Mouse (Mus musculus): ENCODE data around the gene Cdh22. TPM values are rescaled to one million over a fixed set of nuclear protein-coding genes. Genes with fewer than 3 reads are reported as not detected.

Gene Cdh22
- polyA plus RNA-seq, 1 experiment from 2014 or later: 4.8 TPM

DNA sequence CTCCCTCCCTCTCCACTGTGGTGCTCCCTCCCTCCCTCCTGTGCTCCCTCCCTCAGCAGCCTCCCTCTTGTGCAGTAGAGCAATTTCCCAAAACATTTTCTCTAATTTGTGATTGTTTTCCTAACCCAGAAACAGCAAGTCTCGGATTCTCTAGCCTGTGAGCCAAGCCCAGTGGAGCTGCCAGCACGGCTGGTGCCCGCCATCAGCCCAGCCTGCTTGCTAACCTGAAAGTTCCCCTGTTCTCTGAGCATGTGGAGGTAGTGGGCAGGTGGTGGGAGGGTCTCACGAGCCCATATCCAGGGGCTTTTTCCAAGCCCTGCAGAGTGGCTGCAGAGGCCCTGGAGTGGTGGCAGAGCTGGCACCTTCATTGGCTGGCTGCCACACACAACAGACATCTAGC is 10.8 kb downstream of the Cdh22 start:
- Histone ChIP-seq H3K4me1 (ENCODE audit: control insufficient read depth, insufficient read depth, low read length) (peaks cover 12% of the 10 kb centered on the region), H3K4me2 (ENCODE audit: low read length) (no peak overlapping the region)

GRCm38 (mm10) chr2:165221952-165222351 is 12.7 kb downstream of the Cdh22 start:
- Histone ChIP-seq H3K9me3 (replicated peaks; ENCODE audit: control insufficient read depth, low read length) (no peaks in the 10 kb centered on the region), H3K4me2 (ENCODE audit: low read length) (no peak overlapping the region), H3K27me3 (replicated peaks; ENCODE audit: control insufficient read depth, insufficient read depth, low read length) (no peaks in the 10 kb centered on the region), H3K4me3 (ENCODE audit: low read depth, low read length) (no peak overlapping the region), H3K4me1 (ENCODE audit: control insufficient read depth, insufficient read depth, low read length) (peaks cover 9% of the 10 kb centered on the region), H3K27ac (ENCODE audit: low read depth, low read length) (no peak overlapping the region), H3K9ac (ENCODE audit: low read length) (no peak overlapping the region), H3K36me3 (ENCODE audit: control insufficient read depth, insufficient read depth, low read length) (no peaks in the 10 kb centered on the region)
- WGBS: 9% methylated on average over 9 of the region's 9 CpGs
- DNase-seq (ENCODE audit: low spot score): no peak
- no peak for ATAC-seq

More for the DNA sequence above, 10.8 kb downstream of the Cdh22 start:
- Histone ChIP-seq H3K36me3 (ENCODE audit: control insufficient read depth, insufficient read depth, low read length) (no peaks in the 10 kb centered on the region), H3K9me3 (replicated peaks; ENCODE audit: control insufficient read depth, low read length) (no peaks in the 10 kb centered on the region), H3K9ac (ENCODE audit: low read length) (no peak overlapping the region), H3K4me3 (ENCODE audit: low read depth, low read length) (no peak overlapping the region), H3K27me3 (replicated peaks; ENCODE audit: control insufficient read depth, insufficient read depth, low read length) (no peaks in the 10 kb centered on the region), H3K27ac (ENCODE audit: low read depth, low read length) (no peak overlapping the region)
- ATAC-seq: no peak
- no peak for DNase-seq (ENCODE audit: low spot score)
- 48% methylated on average over 4 of the region's 4 CpGs for WGBS

DNA sequence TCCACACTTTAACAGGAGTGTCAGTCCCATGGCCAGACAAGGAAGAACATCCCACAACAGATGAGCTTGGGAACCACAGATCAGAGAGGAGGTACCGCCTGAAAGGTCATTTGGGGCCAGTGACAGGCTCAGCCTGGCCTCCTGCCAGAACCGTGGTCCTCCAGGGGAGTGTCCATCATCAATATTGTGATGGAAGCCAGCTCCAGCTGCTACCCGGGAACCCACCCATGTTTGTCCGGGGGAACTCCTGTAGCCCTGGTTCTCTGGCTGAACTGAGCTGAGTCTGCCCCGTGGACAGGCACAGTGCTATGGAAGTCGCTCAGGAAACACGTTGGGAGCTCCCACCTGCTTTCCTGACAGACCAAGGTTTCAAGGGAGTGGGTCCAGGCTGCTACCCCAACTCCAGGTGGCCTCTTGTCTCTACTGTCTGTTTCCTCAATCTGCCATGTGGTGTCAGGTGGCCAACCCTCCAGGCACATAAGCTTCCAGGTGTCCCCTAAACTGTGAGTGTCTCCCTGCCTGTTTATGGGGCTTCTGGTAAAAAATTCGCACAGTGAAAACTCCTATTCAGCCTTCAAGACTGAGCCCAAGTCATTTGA is 14.2 kb downstream of the Cdh22 start:
- Histone ChIP-seq H3K27ac (ENCODE audit: low read depth, low read length) (no peak overlapping the region), H3K4me2 (ENCODE audit: low read length) (no peak overlapping the region), H3K27me3 (replicated peaks; ENCODE audit: control insufficient read depth, insufficient read depth, low read length) (no peaks in the 10 kb centered on the region), H3K9ac (ENCODE audit: low read length) (no peak overlapping the region), H3K9me3 (replicated peaks; ENCODE audit: control insufficient read depth, low read length) (no peaks in the 10 kb centered on the region), H3K36me3 (ENCODE audit: control insufficient read depth, insufficient read depth, low read length) (no peaks in the 10 kb centered on the region), H3K4me1 (ENCODE audit: control insufficient read depth, insufficient read depth, low read length) (peaks cover 12% of the 10 kb centered on the region), H3K4me3 (ENCODE audit: low read depth, low read length) (no peak overlapping the region)
- no peak for ATAC-seq
- 79% methylated on average over 8 of the region's 8 CpGs for WGBS
- DNase-seq (ENCODE audit: low spot score): no peak

DNA sequence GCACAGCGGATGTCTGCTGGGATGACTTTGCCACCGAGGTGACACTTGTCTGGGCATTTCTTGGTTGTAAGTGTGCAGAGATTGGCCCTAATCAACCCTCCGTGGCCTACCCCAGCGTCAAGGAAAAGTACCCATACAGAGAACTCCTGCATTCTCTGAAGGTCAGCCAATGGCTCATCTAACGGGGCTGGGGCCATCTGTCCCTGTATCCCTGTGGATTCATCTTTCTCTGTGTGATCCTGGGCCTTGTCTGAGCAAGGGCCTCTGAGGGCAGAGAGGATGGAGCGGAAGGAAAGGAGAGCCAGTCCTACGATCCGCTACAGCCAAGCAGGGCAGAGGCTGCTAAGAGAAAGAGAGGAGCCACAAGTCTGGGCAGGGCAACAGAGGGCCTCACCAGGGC is 15.7 kb downstream of the Cdh22 start:
- ATAC-seq: no peak
- H3K36me3 ChIP-seq (ENCODE audit: control insufficient read depth, insufficient read depth, low read length): no peaks in the 10 kb centered on the region
- H3K9ac ChIP-seq (ENCODE audit: low read length): no peak overlapping the region
- no peak overlapping the region for H3K4me2 ChIP-seq (ENCODE audit: low read length)
- no peak for DNase-seq (ENCODE audit: low spot score)
- H3K9me3 ChIP-seq (replicated peaks; ENCODE audit: control insufficient read depth, low read length): no peaks in the 10 kb centered on the region
- 69% methylated on average over 8 of the region's 8 CpGs for WGBS
- peaks cover 20% of the 10 kb centered on the region for H3K4me1 ChIP-seq (ENCODE audit: control insufficient read depth, insufficient read depth, low read length)
- H3K27ac ChIP-seq (ENCODE audit: low read depth, low read length): no peak overlapping the region
- H3K4me3 ChIP-seq (ENCODE audit: low read depth, low read length): no peak overlapping the region
- H3K27me3 ChIP-seq (replicated peaks; ENCODE audit: control insufficient read depth, insufficient read depth, low read length): no peaks in the 10 kb centered on the region

GRCm38 (mm10) chr2:165217361-165218149 is 17.1 kb downstream of the Cdh22 start:
- Histone ChIP-seq H3K4me2 (ENCODE audit: low read length) (no peak overlapping the region), H3K36me3 (ENCODE audit: control insufficient read depth, insufficient read depth, low read length) (no peaks in the 10 kb centered on the region), H3K27ac (ENCODE audit: low read depth, low read length) (no peak overlapping the region), H3K9ac (ENCODE audit: low read length) (no peak overlapping the region), H3K4me1 (ENCODE audit: control insufficient read depth, insufficient read depth, low read length) (peaks cover 16% of the 10 kb centered on the region), H3K4me3 (ENCODE audit: low read depth, low read length) (no peak overlapping the region), H3K27me3 (replicated peaks; ENCODE audit: control insufficient read depth, insufficient read depth, low read length) (no peaks in the 10 kb centered on the region), H3K9me3 (replicated peaks; ENCODE audit: control insufficient read depth, low read length) (no peaks in the 10 kb centered on the region)
- ATAC-seq (no peak), DNase-seq (ENCODE audit: low spot score) (no peak)
- 92% methylated on average over 16 of the region's 16 CpGs for WGBS

DNA sequence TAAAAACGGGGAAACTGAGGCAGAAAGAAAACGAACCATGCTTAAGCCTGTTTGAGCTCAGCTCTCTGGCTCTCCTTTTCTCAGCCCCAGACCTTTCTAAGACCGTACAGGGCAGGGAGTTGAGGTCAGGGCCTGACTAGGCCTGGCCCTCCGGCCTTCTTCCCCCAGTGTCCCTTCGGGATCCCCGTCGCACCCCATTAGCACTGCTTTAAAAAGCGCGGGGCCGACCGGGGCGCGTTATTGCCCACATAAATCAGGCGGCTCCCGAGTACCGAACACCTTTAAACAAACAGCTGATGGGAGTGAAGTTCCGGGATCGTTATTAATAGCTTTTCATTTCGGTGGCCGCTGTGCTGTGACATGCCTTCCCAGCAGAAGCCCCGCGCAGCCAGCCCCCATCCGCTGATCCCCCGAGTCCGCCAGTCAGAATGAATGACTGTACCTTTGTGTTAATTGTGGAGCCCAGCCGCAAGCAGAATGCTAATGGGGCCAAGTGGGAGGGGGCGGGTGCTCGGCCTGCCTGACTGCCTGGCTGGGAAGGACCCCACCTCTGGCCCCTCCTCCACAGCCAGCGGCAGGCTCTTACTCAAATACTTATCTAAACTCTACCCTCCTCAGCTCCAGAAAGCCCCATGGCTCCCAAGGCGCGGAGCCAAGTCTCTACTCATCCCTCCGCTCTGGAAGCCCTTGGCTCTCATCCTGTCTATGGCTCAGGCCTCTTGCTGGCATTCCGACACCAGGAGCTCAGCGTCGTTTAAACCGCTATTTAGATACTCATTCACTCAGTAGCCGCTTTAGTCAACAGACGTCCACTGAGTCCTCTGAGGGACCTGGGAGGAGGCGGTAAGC is 19.3 kb downstream of the Cdh22 start:
- ATAC-seq (peak; percentile 75), DNase-seq (ENCODE audit: low spot score) (peak; percentile 84)
- H3K27me3 ChIP-seq (replicated peaks; ENCODE audit: control insufficient read depth, insufficient read depth, low read length): 0 out of 2 replicates have a peak, but pooled peaks cover 6% of the 10 kb centered on the region
- H3K36me3 ChIP-seq (ENCODE audit: control insufficient read depth, insufficient read depth, low read length): no peaks in the 10 kb centered on the region
- H3K27ac ChIP-seq (ENCODE audit: low read depth, low read length): peak overlapping the region; percentile 60; the same call in 1 of the 2 replicates
- peak overlapping the region; percentile 43; the same call in 1 of the 2 replicates for H3K9ac ChIP-seq (ENCODE audit: low read length)
- peak overlapping the region; percentile 6; the same call in 1 of the 2 replicates for H3K4me3 ChIP-seq (ENCODE audit: low read depth, low read length)
- 2% methylated on average over 39 of the region's 39 CpGs for WGBS
- peak overlapping the region; percentile 47 for H3K4me2 ChIP-seq (ENCODE audit: low read length)
- no peaks in the 10 kb centered on the region for H3K9me3 ChIP-seq (replicated peaks; ENCODE audit: control insufficient read depth, low read length)
- peaks cover 30% of the 10 kb centered on the region for H3K4me1 ChIP-seq (ENCODE audit: control insufficient read depth, insufficient read depth, low read length)

DNA sequence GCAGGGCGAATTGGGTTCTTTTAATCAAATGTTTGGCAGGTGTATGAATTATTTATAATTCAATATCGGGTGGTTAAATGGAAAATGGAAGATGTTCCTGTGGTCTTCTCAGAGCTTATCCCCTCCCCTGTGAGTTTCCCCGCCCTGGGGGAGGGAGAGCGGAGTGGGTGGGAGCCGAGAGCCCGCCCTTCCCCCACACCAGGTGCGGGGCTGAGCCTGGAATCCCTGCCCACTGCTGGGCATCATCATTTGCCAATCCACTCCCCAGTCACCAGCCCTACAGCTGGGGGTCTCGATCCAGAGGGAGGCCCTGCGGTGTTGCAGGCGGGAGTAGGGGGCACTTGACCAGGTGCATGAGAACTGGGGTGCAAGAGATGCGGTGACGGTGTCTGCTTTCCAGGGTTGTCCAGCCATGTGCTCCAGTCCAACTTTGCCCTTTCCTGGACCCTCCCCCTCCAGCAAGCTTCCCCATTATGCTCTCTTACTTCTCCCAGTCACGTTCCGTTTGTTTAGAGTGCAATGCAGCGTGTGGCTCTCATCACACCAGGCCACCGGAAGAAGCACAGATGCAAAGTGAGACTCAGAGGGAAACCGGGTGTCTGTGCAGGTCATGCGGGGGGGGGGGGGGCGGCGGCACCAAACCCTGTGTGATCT is 23.1 kb downstream of the Cdh22 start:
- ATAC-seq (peak; percentile 47; the same call in 1 of the 2 replicates), DNase-seq (ENCODE audit: low spot score) (peak; percentile 48)
- no peak overlapping the region for H3K4me3 ChIP-seq (ENCODE audit: low read depth, low read length)
- H3K4me2 ChIP-seq (ENCODE audit: low read length): peak overlapping the region; percentile 36
- H3K9ac ChIP-seq (ENCODE audit: low read length): peak overlapping the region; percentile 21; the same call in 1 of the 2 replicates
- H3K9me3 ChIP-seq (replicated peaks; ENCODE audit: control insufficient read depth, low read length): no peaks in the 10 kb centered on the region
- no peaks in the 10 kb centered on the region for H3K36me3 ChIP-seq (ENCODE audit: control insufficient read depth, insufficient read depth, low read length)
- 0 out of 2 replicates have a peak, but pooled peaks cover 6% of the 10 kb centered on the region for H3K27me3 ChIP-seq (replicated peaks; ENCODE audit: control insufficient read depth, insufficient read depth, low read length)
- 3% methylated on average over 19 of the region's 20 CpGs for WGBS
- H3K4me1 ChIP-seq (ENCODE audit: control insufficient read depth, insufficient read depth, low read length): peaks cover 30% of the 10 kb centered on the region
- 0 out of 2 replicates have a peak overlapping the region, but pooled peaks have one; percentile 21 for H3K27ac ChIP-seq (ENCODE audit: low read depth, low read length)

GRCm38 (mm10) chr2:165210948-165211347 is 23.7 kb downstream of the Cdh22 start:
- DNase-seq (ENCODE audit: low spot score) (no peak), ATAC-seq (peak; percentile 42; the same call in 1 of the 2 replicates)
- Histone ChIP-seq H3K4me2 (ENCODE audit: low read length) (peak overlapping the region; percentile 36), H3K4me3 (ENCODE audit: low read depth, low read length) (no peak overlapping the region), H3K9ac (ENCODE audit: low read length) (no peak overlapping the region), H3K27ac (ENCODE audit: low read depth, low read length) (no peak overlapping the region), H3K4me1 (ENCODE audit: control insufficient read depth, insufficient read depth, low read length) (peaks cover 30% of the 10 kb centered on the region), H3K27me3 (replicated peaks; ENCODE audit: control insufficient read depth, insufficient read depth, low read length) (0 out of 2 replicates have a peak, but pooled peaks cover 6% of the 10 kb centered on the region), H3K9me3 (replicated peaks; ENCODE audit: control insufficient read depth, low read length) (no peaks in the 10 kb centered on the region), H3K36me3 (ENCODE audit: control insufficient read depth, insufficient read depth, low read length) (no peaks in the 10 kb centered on the region)
- WGBS: under 1% methylated on average over 15 of the region's 15 CpGs
